Mouse (Mus musculus) gastrocnemius, adult 2 months (tissue): ENCODE results near the gene Gse1. TPM values are rescaled to one million over a fixed set of nuclear protein-coding genes. Genes with fewer than 3 reads are reported as not detected.

ENCODE experiments used
- DNase-seq: peaks from one replicate; pipeline ENCODE4 v3.0.0; 2022
- H3K27ac ChIP-seq: fragments of 200-600 bp; 2 replicates; pipeline ENCODE4 v1.8.1; 2022; ENCODE audit warnings: mild to moderate bottlenecking
- H3K4me3 ChIP-seq: fragments of 200-600 bp; 2 replicates; pipeline ENCODE4 v1.8.1; 2022; ENCODE audit warnings: mild to moderate bottlenecking, moderate library complexity
- CTCF ChIP-seq: fragments of 200-600 bp; IDR thresholded peaks from 2 replicates; pipeline ENCODE4 v1.8.1; 2022; ENCODE audit warnings: antibody characterized with exemption, mild to moderate bottlenecking, moderate library complexity
- intact Hi-C: fragments of 180-260 bp; cut with DNase I; formaldehyde crosslinking; loops from one replicate; pipeline ENCODE4 v1.15.1; 2025
- microRNA-seq: library from miRNA; unstranded; fragments of <30 nt; microRNA quantifications from one replicate; pipeline ENCODE4 v1.2.0, GENCODE M21; 2021
- total RNA-seq, 2 experiments: library from RNA; stranded (reverse); gene quantifications; 2 replicates each; pipeline ENCODE4 v1.2.3; 2021

Gene Gse1
- total RNA-seq, 2 experiments from 2014 or later, result 26.5 to 37.3 TPM

DNA sequence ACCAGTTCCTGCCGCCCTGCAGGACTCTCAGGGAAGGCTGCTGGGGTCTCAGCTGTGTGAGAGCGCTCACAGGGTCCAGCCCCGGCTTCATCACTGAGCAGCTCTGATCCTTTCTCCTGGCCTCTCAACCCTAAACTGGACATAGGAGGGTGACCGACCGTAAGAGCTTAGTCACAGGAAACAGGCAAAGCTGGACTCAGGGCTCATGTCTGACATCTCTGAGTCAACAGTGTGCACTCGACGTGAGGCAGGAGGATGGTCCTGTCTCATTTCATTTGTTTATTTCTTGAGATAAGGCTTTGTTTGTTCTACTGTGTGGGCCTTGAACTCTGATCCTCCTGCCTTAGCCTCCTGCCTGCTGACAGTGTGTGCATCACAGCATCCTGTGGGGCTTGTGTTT is 392.2 kb downstream of the Gse1 start:
- no peak overlapping the region for H3K4me3 ChIP-seq
- DNase-seq, result no peak
- TF ChIP-seq CTCF, result no peak
- peak overlapping the region; percentile 46; the same call in 1 of the 2 replicates for H3K27ac ChIP-seq
- intact Hi-C loops, result no loop called here

GRCm38 (mm10) chr8:120622161-120622560 is 393.9 kb downstream of the Gse1 start:
- Histone ChIP-seq H3K27ac (no peak overlapping the region), H3K4me3 (no peak overlapping the region)
- no peak for TF ChIP-seq CTCF
- intact Hi-C loops, result no loop called here
- no peak for DNase-seq

- Histone ChIP-seq H3K4me3 (no peak overlapping the region), H3K27ac (no peak overlapping the region)
- intact Hi-C loops, result no loop called here
- TF ChIP-seq CTCF, result no peak
- DNase-seq, result no peak
Observed at GRCm38 (mm10) chr8:120623608-120624007, 395.4 kb downstream of the Gse1 start.

- no peak overlapping the region for H3K4me3 ChIP-seq
- intact Hi-C loops, result no loop called here
- no peak for TF ChIP-seq CTCF
- no peak overlapping the region for H3K27ac ChIP-seq
- DNase-seq, result no peak
Observed at GRCm38 (mm10) chr8:120626461-120626860, 398.2 kb downstream of the Gse1 start.

DNA sequence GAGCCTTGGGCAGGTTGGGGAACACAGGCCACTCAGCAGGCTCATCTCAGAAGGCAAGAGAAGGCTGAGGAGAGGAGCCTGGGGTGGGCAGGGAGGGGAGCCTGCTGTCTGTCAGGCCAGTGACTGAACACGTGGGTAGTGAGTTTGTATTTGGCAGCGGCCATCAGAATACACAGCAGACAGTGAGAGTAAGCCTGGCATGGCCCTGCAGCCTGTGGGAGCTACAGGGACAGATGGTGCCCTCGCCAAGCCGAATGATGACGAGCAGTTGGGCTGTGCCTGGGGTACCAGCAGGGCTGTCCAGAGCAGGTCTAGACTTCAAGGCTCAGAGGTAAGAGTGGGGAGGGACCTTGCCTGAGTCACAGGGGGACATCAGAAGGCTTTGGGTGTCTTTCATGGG is 399.0 kb downstream of the Gse1 start:
- Histone ChIP-seq H3K4me3 (no peak overlapping the region), H3K27ac (no peak overlapping the region)
- no peak for DNase-seq
- no peak for TF ChIP-seq CTCF
- intact Hi-C loops, result no loop called here

- no peak for DNase-seq
- no peak for TF ChIP-seq CTCF
- Histone ChIP-seq H3K27ac (no peak overlapping the region), H3K4me3 (no peak overlapping the region)
- intact Hi-C loops, result no loop called here
Observed at GRCm38 (mm10) chr8:120630031-120630430, 401.8 kb downstream of the Gse1 start.

- DNase-seq, result no peak
- no peak overlapping the region for H3K27ac ChIP-seq
- TF ChIP-seq CTCF, result no peak
- no peak overlapping the region for H3K4me3 ChIP-seq
- intact Hi-C loops, result no loop called here
Observed at GRCm38 (mm10) chr8:120630848-120631247, 402.6 kb downstream of the Gse1 start.

Small RNA genes within 50 kb of the gene (microRNA-seq; reads per million reads assigned to microRNA genes)
- gene Gm22715 (not detected), gene Mir7687 (not detected)

Other genes with a start within 250 kb of the Gse1 start
- 10 to 100 TPM in 1 of 2 experiments, 1 to 10 TPM in 1; 9.5 to 19.6 TPM for gene Crispld2, start 236.0 kb upstream of the Gse1 start, total RNA-seq
- 10 to 100 TPM; 23.9 to 27.6 TPM for gene Zdhhc7, start 127.0 kb upstream of the Gse1 start, total RNA-seq
- gene 6430548M08Rik, start 114.3 kb upstream of the Gse1 start, total RNA-seq, result 10 to 100 TPM; 26.5 to 30.0 TPM
- gene Fam92b, start 51.0 kb upstream of the Gse1 start, total RNA-seq, result not detected